Mouse (Mus musculus): ENCODE results near the gene Bcr.

- TF ChIP-seq POLR2A (IDR thresholded peaks at IDR 0.05; ENCODE audit: extremely low read depth, insufficient read depth, low read length), result peak; percentile 69
- TF ChIP-seq CTCF (IDR thresholded peaks at IDR 0.05; ENCODE audit: low read depth, low read length), result no peak
Observed at GRCm38 (mm10) chr10:75211807-75212645, 151.6 kb downstream of the Bcr start, which contains the start of gene Specc1l.

Data from liver, adult 2 months (tissue).